Mouse (Mus musculus) intestine, embryonic 16.5 days (tissue): Measurements from ENCODE around the gene Dapl1. TPM values are rescaled to one million over a fixed set of nuclear protein-coding genes. Genes with fewer than 3 reads are reported as not detected.

Experiments
- ATAC-seq: fragments of 200-750 bp; cut with Nextera tagmentation; 2 replicates; pipeline ENCODE4 v1.8.0; 2017; ENCODE audit warnings: moderate TSS enrichment, moderate library complexity
- H3K27ac ChIP-seq: fragments of 300-500 bp; sonication (generic); 2 replicates; pipeline ENCODE4 v1.5.1; 2014; ENCODE audit warnings: mild to moderate bottlenecking, low read length
- H3K27me3 ChIP-seq: fragments of 300-500 bp; sonication (generic); replicated peaks from 2 replicates; pipeline ENCODE4 v1.6.1; 2014; ENCODE audit warnings: low read length, control low read depth, mixed read lengths; ENCODE audit not compliant: control insufficient read depth, insufficient read depth
- H3K36me3 ChIP-seq: fragments of 300-500 bp; sonication (generic); 2 replicates; pipeline ENCODE4 v1.6.1; 2014; ENCODE audit warnings: low read length, control low read depth; ENCODE audit not compliant: control insufficient read depth, insufficient read depth
- H3K4me1 ChIP-seq: fragments of 300-500 bp; sonication (generic); 2 replicates; pipeline ENCODE4 v1.6.1; 2014; ENCODE audit warnings: low read length, control low read depth, mixed read lengths; ENCODE audit not compliant: control insufficient read depth, insufficient read depth
- H3K4me2 ChIP-seq: fragments of 300-500 bp; sonication (generic); 2 replicates; pipeline ENCODE4 v1.6.1; 2014; ENCODE audit warnings: low read depth, low read length, control low read depth
- H3K4me3 ChIP-seq: fragments of 300-500 bp; sonication (generic); 2 replicates; pipeline ENCODE4 v1.5.1; 2014; ENCODE audit warnings: mild to moderate bottlenecking, low read length
- H3K9ac ChIP-seq: fragments of 300-500 bp; sonication (generic); 2 replicates; pipeline ENCODE4 v1.6.1; 2014; ENCODE audit warnings: low read depth, low read length
- H3K9me3 ChIP-seq: fragments of 300-500 bp; sonication (generic); 2 replicates; pipeline ENCODE4 v1.6.1; 2016; ENCODE audit warnings: low read length, control low read depth; ENCODE audit not compliant: control insufficient read depth
- WGBS: fragments of 180-500 bp; shearing (Covaris S2); extraction: QIAGEN DNeasy Blood & Tissue Kit; methylation state at CpG from one replicate; pipeline ENCODE4 v1.1.7; 2014; 5-methylcytosine and 5-hydroxymethylcytosine counted together
- polyA plus RNA-seq: library from polyadenylated mRNA; unstranded; fragments of >200 nt; fragmentation: Nextera tagmentation; extraction: Ambion mirVana; gene quantifications from 2 replicates; pipeline ENCODE4 v1.2.1, GENCODE M21; 2015

Dapl1 gene
- polyA plus RNA-seq, 1 experiment from 2014 or later: not detected

DNA sequence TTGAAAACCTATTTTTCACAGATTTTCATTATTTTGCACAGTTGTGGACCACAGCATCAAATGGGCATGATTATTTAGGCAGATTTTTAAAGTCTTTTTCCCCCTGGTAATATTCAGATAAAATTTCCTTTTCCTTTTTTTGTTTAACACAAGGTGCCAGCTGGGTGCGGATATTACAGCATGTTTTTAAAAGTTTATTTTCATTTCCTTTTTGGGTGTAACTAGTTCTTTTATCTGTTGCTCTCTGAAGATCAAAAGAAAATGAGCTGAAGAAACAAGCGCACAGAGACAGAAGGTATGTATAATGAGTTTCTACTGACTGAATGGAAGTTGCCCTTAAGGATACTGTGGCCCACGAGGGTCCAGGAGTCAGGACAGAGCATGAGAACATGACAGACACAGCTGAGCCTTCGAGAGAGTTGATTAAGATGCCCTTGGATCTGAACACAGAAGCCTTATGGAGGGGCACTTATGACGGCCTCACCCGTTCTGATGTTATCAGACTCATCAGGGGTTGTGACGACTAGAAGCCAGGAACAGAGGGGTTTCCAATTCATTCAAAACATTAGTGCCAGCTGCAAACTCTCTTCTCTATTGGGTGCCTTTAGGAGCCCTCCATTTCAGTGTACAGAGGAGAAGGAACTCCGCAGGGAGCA is 14.7 kb upstream of the Dapl1 start:
- Histone ChIP-seq H3K9me3 (no peaks in the 10 kb centered on the region), H3K27me3 (no peaks in the 10 kb centered on the region), H3K4me3 (no peak overlapping the region), H3K4me2 (no peak overlapping the region), H3K9ac (no peak overlapping the region), H3K36me3 (no peaks in the 10 kb centered on the region), H3K4me1 (0 out of 2 replicates have a peak, but pooled peaks cover 4% of the 10 kb centered on the region), H3K27ac (no peak overlapping the region)
- no peak for ATAC-seq
- WGBS: 74% methylated on average over 8 of the region's 8 CpGs

DNA sequence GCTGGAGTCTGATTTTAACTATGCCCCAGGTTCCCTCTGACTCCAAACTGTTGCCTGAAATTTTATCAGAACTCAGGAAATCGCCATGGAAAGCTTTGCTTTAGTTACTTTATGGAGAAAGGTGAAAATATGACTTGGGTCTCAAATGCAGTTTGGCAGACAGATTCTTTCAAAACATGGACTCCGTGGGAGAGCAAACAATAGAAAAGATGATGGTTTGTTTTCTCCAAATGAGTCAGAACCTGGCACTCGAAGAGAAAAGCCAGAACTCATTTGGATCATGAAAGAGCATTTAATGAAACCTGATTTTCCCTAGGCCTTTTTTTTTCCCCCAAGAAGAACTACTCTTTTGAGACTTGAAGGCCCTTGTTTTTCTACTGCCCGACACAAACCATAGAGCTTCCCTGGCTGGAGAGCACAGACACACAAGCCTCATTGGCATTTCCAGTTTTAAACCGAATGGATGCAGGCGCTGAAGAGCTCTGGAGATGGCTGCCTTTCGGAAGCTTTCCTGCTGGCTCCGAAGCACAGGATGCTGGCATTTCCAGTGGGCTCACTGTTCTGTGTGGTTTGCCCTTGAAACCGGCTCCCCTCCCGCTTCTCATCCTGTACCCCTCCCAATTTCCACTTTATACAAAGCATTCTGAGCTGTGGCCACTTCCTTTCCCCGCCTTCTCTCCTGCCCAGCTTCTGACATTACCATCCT is 14.0 kb upstream of the Dapl1 start:
- WGBS: 60% methylated on average over 11 of the region's 11 CpGs
- no peak overlapping the region for H3K27ac ChIP-seq
- no peak overlapping the region for H3K4me3 ChIP-seq
- no peaks in the 10 kb centered on the region for H3K27me3 ChIP-seq
- H3K9ac ChIP-seq: no peak overlapping the region
- H3K4me2 ChIP-seq: no peak overlapping the region
- no peaks in the 10 kb centered on the region for H3K36me3 ChIP-seq
- no peak for ATAC-seq
- H3K9me3 ChIP-seq: no peaks in the 10 kb centered on the region
- H3K4me1 ChIP-seq: 0 out of 2 replicates have a peak, but pooled peaks cover 4% of the 10 kb centered on the region

GRCm38 (mm10) chr2:59471051-59471948 is 13.2 kb upstream of the Dapl1 start:
- Histone ChIP-seq H3K36me3 (no peaks in the 10 kb centered on the region), H3K9me3 (no peaks in the 10 kb centered on the region), H3K4me2 (no peak overlapping the region), H3K27ac (no peak overlapping the region), H3K9ac (no peak overlapping the region), H3K27me3 (no peaks in the 10 kb centered on the region), H3K4me3 (no peak overlapping the region), H3K4me1 (0 out of 2 replicates have a peak, but pooled peaks cover 4% of the 10 kb centered on the region)
- 51% methylated on average over 15 of the region's 15 CpGs for WGBS
- ATAC-seq: no peak

DNA sequence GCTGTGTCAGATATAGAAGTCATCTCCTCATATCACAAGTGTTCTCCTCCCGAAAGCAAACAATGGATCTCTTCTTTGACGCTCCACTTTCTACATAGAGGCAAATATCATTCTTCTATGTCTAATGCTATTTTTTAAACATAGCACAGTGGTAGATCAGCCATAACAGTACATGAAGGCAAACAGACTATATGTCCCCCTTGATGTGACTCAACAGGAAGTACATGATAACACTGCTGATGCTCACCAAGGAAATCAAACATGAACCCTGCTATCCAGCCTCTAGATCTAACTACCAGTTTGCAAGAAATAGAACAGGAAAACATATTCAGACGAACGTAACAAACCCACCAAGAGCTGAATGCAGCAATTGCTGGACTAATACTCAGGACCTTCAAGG is 10.1 kb upstream of the Dapl1 start:
- no peak for ATAC-seq
- Histone ChIP-seq H3K9ac (no peak overlapping the region), H3K27ac (no peak overlapping the region), H3K36me3 (no peaks in the 10 kb centered on the region), H3K9me3 (no peaks in the 10 kb centered on the region), H3K27me3 (no peaks in the 10 kb centered on the region), H3K4me3 (no peak overlapping the region), H3K4me1 (0 out of 2 replicates have a peak, but pooled peaks cover 4% of the 10 kb centered on the region), H3K4me2 (no peak overlapping the region)
- WGBS: 87% methylated on average over 4 of the region's 4 CpGs

DNA sequence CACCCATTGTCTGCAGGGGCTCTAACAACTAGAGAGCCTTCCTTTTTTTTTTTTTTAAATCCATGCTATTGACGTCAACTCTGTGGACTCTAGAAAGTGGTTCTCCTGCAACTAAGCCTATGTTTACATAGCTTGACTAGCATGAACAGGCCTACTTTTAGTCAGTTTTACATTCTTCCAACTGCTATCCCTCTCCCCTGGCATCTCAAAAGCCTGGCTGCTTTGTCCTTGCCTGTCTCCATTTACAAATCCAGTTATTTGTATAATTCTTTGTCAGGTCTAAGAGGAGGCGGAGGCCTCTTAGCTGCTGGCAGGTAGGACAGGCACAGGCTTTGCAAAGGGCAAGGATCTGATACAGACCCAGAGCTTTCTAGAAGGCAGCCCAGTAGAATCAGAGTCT is 627 bp downstream of the Dapl1 start:
- no peak overlapping the region for H3K4me3 ChIP-seq
- no peak overlapping the region for H3K4me2 ChIP-seq
- 52% methylated on average over 2 of the region's 2 CpGs for WGBS
- no peak overlapping the region for H3K9ac ChIP-seq
- no peaks in the 10 kb centered on the region for H3K9me3 ChIP-seq
- no peaks in the 10 kb centered on the region for H3K4me1 ChIP-seq
- no peak for ATAC-seq
- H3K27me3 ChIP-seq: no peaks in the 10 kb centered on the region
- no peaks in the 10 kb centered on the region for H3K36me3 ChIP-seq
- H3K27ac ChIP-seq: no peak overlapping the region

- no peak overlapping the region for H3K9ac ChIP-seq
- no peak overlapping the region for H3K27ac ChIP-seq
- H3K4me2 ChIP-seq: no peak overlapping the region
- no peak overlapping the region for H3K4me3 ChIP-seq
- no peaks in the 10 kb centered on the region for H3K27me3 ChIP-seq
- no peaks in the 10 kb centered on the region for H3K9me3 ChIP-seq
- no peaks in the 10 kb centered on the region for H3K4me1 ChIP-seq
- no peaks in the 10 kb centered on the region for H3K36me3 ChIP-seq
- WGBS: 66% methylated on average over 4 of the region's 4 CpGs
- no peak for ATAC-seq
Measured at GRCm38 (mm10) chr2:59485657-59486056, 1.2 kb downstream of the Dapl1 start.

- H3K9ac ChIP-seq: no peak overlapping the region
- no peaks in the 10 kb centered on the region for H3K4me1 ChIP-seq
- H3K4me3 ChIP-seq: no peak overlapping the region
- no peak for ATAC-seq
- 67% methylated on average over 6 of the region's 6 CpGs for WGBS
- H3K4me2 ChIP-seq: no peak overlapping the region
- H3K27me3 ChIP-seq: no peaks in the 10 kb centered on the region
- H3K36me3 ChIP-seq: no peaks in the 10 kb centered on the region
- no peaks in the 10 kb centered on the region for H3K9me3 ChIP-seq
- H3K27ac ChIP-seq: no peak overlapping the region
Measured at GRCm38 (mm10) chr2:59486196-59486845, 1.9 kb downstream of the Dapl1 start.

DNA sequence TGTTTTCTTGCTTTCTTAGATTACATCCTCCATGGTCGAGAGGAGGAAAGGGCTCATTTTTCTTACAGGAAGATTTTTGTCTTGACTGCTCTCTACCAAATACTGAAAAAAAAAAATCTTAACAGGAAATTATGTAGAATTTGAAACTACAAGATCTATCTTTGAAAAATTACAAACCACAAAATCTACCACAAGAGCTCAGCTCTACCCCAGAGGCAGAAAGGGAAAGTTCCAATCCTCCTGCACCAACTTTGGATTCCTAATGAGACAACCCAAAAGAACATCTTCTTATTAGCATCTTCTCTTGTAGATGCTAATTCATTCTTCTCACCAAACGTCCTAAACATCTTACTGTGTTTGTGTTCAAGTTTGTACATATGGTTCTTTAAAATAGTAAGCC is 3.8 kb downstream of the Dapl1 start:
- H3K4me3 ChIP-seq: no peak overlapping the region
- H3K27me3 ChIP-seq: no peaks in the 10 kb centered on the region
- 62% methylated on average over 2 of the region's 2 CpGs for WGBS
- no peaks in the 10 kb centered on the region for H3K4me1 ChIP-seq
- H3K27ac ChIP-seq: no peak overlapping the region
- no peaks in the 10 kb centered on the region for H3K36me3 ChIP-seq
- no peaks in the 10 kb centered on the region for H3K9me3 ChIP-seq
- H3K4me2 ChIP-seq: no peak overlapping the region
- H3K9ac ChIP-seq: no peak overlapping the region
- no peak for ATAC-seq

DNA sequence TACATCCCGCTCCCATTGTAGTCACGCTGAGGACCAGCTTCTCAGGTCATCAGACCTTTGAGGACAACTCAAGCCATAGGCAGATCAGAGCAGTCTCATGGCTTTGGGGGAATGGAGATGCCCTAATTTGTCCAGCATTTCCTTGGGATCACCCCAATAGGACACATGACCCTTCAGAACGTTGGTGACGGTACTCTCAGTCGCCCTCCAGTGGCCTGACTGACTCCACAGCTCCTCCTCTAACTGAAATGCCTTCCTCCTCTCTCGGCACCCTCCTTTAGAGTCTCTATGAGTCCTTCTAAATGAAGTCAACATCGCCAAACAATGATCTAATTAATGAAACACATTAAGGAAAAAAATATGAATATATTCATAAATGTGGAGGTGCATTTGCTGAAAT is 5.9 kb downstream of the Dapl1 start:
- Histone ChIP-seq H3K36me3 (no peaks in the 10 kb centered on the region), H3K27me3 (no peaks in the 10 kb centered on the region), H3K9ac (no peak overlapping the region), H3K27ac (no peak overlapping the region), H3K9me3 (no peaks in the 10 kb centered on the region), H3K4me1 (0 out of 2 replicates have a peak, but pooled peaks cover 2% of the 10 kb centered on the region), H3K4me3 (no peak overlapping the region), H3K4me2 (no peak overlapping the region)
- WGBS: 75% methylated on average over 7 of the region's 7 CpGs
- ATAC-seq: no peak
